Mouse (Mus musculus) kidney, adult 2 months (tissue): ENCODE measurements around the gene Camk2d.

Source experiments
- CTCF ChIP-seq: fragments of 200-500 bp; conservative IDR thresholded peaks from 2 replicates; pipeline ENCODE4 v1.5.1; 2011; ENCODE audit warnings: low read depth, mild to moderate bottlenecking, control low read depth, low read length, moderate library complexity, mixed read lengths; ENCODE audit not compliant: insufficient read depth, insufficient read length
- POLR2A ChIP-seq: fragments of 200-500 bp; IDR thresholded peaks from one replicate; pipeline ENCODE4 v1.6.1; 2011; ENCODE audit warnings: low read depth, low read length, control low read depth

DNA sequence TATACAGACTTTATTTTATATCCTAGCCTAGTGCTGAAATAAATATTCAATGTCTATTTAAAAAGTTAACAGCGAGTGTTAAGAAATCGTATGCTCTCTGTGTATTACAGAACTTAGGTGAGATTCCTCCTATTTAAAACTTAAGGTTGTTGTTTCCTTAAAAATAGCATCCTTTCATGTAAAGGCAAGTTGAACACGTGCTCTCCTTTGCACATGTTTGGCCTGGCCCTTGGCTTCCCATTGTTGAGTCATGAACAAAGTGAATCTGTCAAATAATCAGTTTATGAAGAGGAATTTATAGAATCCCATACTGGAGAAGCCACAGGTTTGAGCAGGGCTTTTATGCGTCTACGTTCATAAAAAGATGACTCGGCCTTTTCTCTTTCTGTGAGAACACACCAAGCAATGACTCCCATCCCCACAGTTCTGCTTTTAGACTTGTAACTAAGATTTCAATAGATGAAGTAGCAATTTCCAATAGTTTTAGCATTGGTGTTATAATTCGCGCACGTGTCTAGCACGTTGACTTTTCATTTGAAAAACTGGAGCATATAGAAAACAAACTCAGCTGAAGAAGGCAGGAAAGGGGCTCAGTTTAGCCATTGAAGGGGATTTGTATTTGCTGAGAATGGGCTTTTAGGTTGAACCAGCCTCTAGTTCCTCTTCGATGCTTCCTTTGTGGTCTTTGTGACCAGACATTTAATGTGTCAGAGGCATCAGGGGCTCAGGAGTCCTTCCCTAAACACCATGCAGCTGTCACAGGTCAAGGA, 29.1 kb downstream of the Camk2d start:
- TF ChIP-seq CTCF (no peak), POLR2A (no peak)
